Mouse (Mus musculus) limb, embryonic 10.5 days (tissue): Measurements from ENCODE around the gene Oas3. TPM values are rescaled to one million over a fixed set of nuclear protein-coding genes. Genes with fewer than 3 reads are reported as not detected.
"Not testable (repeated sequence)": the region's sequence is repeated elsewhere in the genome, so short reads cannot be mapped to it uniquely, and the experiment has no call there.

Source experiments
- DNase-seq: peaks from one replicate; pipeline ENCODE4 v3.0.0-alpha.2; 2017; ENCODE audit warnings: low spot score
- H3K27ac ChIP-seq: fragments of 300-500 bp; sonication (generic); 2 replicates; pipeline ENCODE4 v1.5.1; 2016; ENCODE audit warnings: mild to moderate bottlenecking
- H3K27me3 ChIP-seq: fragments of 300-500 bp; sonication (generic); 2 replicates; pipeline ENCODE4 v1.6.1; 2016; ENCODE audit warnings: low read depth, mild to moderate bottlenecking; ENCODE audit not compliant: poor library complexity, severe bottlenecking
- H3K36me3 ChIP-seq: fragments of 300-500 bp; sonication (generic); 2 replicates; pipeline ENCODE4 v1.6.1; 2016; ENCODE audit warnings: mild to moderate bottlenecking, moderate library complexity
- H3K4me1 ChIP-seq: fragments of 300-500 bp; sonication (generic); 2 replicates; pipeline ENCODE4 v1.6.1; 2016
- H3K4me3 ChIP-seq: fragments of 300-500 bp; sonication (generic); 2 replicates; pipeline ENCODE4 v1.5.1; 2016; ENCODE audit warnings: mild to moderate bottlenecking, moderate library complexity
- H3K9me3 ChIP-seq: fragments of 300-500 bp; sonication (generic); replicated peaks from 2 replicates; pipeline ENCODE4 v1.6.1; 2016; ENCODE audit warnings: mild to moderate bottlenecking
- WGBS: fragments of 180-500 bp; shearing (Covaris S2); methylation state at CpG from one replicate; pipeline ENCODE4 v1.1.7; 2016; 5-methylcytosine and 5-hydroxymethylcytosine counted together
- polyA plus RNA-seq: library from polyadenylated mRNA; unstranded; fragments of >200 nt; fragmentation: Nextera tagmentation; extraction: Ambion mirVana; gene quantifications from 2 replicates; pipeline ENCODE4 v1.2.1, GENCODE M21; 2016

The Oas3 gene
- 0.14 TPM in 1 of 2 replicates, not detected in the other for polyA plus RNA-seq

DNA sequence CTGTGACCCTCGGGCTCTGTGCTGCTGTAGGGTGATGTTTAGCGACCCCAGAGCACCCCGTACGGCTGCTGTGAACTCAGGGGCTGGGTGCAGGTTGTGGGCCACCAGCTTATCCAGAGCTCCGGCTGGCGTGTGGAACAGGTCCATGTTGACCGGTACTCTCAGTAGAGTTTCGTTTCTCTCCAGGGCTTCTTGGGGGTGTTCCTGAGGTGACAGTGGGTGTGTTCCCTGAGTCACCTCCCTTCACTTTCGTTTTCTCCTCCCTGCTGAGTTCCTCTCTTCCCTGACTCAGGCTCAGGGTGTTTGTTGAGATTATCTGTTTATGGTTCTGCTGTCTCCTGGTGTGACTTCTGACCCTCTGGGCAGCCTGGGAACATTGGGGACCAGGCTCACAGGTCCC lies at the start of gene Oas3:
Gene Oas3 (minus strand): TSS at position 184 of the 400 bp plus-strand sequence.
- H3K36me3 ChIP-seq: no peaks in the 10 kb centered on the region
- no peaks in the 10 kb centered on the region for H3K9me3 ChIP-seq
- H3K27me3 ChIP-seq: no peaks in the 10 kb centered on the region
- no peak for DNase-seq
- H3K27ac ChIP-seq: no peak within 1 kb of the TSS
- 81% methylated on average over 9 of the region's 9 CpGs for WGBS
- H3K4me1 ChIP-seq: peaks cover 16% of the 10 kb centered on the region; the same call in 1 of the 2 replicates
- H3K4me3 ChIP-seq: no peak within 1 kb of the TSS

DNA sequence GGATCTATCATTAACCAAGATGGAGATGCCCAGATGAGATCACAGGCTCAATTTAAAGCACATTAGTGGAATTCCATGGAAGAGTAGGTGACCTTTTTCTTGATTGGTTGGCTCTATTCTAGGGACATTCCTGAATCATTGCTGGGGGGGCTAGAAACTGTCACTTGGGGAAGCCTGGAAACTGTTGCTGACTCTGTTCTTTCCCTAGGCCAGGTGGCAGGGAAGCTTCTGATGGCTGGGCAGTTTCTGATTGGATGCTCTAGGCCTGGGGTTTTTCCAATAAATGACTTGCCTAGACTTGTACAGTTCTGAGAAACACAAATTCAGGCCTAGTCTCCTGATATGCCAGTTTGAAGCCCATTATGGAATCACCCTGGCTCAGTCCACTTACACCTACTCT lies 41.5 kb upstream of the Oas3 start:
- DNase-seq: no peak
- H3K36me3 ChIP-seq: no peaks in the 10 kb centered on the region
- H3K27ac ChIP-seq: no peak overlapping the region
- no peaks in the 10 kb centered on the region for H3K4me1 ChIP-seq
- no peaks in the 10 kb centered on the region for H3K9me3 ChIP-seq
- no peak overlapping the region for H3K4me3 ChIP-seq
- no peaks in the 10 kb centered on the region for H3K27me3 ChIP-seq

DNA sequence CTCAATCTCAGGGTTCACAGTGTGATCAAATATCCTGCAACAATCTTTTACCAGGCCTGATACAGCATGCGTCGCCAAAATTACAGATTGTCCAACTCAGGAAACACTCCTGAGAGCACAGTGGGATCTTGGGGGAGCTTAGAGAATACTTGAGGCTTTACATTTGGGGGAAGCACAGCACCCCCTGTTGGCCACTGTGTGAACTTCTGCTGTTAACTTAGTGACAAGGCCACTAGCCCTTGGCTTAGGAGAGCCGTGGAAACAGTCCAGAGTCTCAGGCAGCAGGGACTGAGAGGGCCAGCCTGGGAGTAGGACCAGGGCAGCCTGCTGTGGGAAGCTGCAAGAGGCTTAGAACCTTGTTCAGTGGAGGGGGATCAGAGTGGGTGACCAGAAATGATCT lies 38.5 kb upstream of the Oas3 start:
- 71% methylated on average over 3 of the region's 3 CpGs for WGBS
- no peaks in the 10 kb centered on the region for H3K36me3 ChIP-seq
- H3K27ac ChIP-seq: no peak overlapping the region
- H3K9me3 ChIP-seq: no peaks in the 10 kb centered on the region
- DNase-seq: peak; percentile 47
- H3K27me3 ChIP-seq: no peaks in the 10 kb centered on the region
- no peak overlapping the region for H3K4me3 ChIP-seq
- peaks cover 16% of the 10 kb centered on the region for H3K4me1 ChIP-seq

DNA sequence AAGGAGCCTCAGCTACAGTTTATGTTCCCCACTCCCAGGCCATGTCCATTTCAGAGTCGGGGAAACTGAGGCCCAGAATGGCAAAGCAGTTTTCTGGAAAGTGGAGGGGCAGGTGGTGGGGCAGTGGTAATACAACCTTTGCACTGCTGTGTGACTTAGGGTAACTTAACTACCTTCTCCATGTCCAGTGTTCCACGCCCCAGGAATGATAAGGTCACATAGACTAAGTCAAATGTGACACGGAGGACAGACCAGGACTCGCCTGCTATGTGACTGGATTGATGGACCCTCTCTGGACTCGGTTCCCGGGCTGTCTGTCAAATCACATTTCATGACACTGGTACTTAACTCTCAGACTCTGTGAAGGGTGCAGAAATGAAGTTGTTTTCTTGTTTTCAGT lies 35.6 kb upstream of the Oas3 start:
- no peak for DNase-seq
- Histone ChIP-seq H3K4me3 (peak overlapping the region; percentile 39; the same call in 1 of the 2 replicates), H3K4me1 (peaks cover 16% of the 10 kb centered on the region), H3K27me3 (no peaks in the 10 kb centered on the region), H3K27ac (peak overlapping the region; percentile 77; the same call in 1 of the 2 replicates), H3K9me3 (no peaks in the 10 kb centered on the region), H3K36me3 (no peaks in the 10 kb centered on the region)
- WGBS: 86% methylated on average over 6 of the region's 6 CpGs

DNA sequence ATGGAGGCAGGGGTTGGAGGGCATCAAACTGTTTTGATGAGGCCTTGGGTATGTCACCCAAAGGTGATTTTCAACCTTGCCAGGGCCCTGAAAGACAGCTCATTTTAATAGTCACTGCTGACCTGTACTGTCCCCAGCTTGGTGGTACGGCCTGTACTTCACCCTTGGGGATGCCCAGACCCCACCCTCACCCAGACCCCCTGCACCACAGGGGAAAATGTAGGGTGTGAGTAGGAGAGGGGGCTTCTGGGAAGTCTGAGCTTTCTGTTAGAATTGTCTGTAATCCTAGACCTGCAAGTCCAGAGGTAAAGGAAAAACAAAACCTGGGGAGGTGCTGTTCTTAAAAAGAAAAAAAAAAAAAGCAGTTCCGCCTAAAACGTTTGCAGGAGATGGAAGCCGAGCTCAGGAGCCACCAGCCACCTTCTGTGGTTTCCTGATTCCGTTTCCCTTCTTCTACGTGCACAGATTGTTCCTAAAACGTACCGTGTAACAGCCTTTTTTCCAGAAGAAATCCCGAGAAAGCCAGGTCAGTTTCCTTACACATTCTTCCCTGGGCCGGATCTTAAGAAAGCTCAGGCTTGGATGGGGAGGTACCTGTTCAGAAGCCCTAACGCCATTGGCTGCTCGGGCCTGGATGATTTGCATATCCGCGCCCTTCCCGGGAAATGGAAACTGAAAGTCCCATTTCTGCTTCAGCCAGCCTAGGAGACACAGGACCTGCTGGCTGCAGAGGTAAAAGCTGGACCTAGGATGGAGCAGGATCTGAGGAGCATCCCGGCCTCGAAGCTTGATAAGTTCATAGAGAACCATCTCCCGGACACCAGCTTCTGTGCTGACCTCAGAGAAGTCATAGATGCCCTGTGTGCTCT lies 34.7 kb upstream of the Oas3 start, which contains the start of gene Oas1c:
Gene Oas1c (minus strand): TSS at position 564 of the 869 bp plus-strand sequence.
- H3K9me3 ChIP-seq: no peaks in the 10 kb centered on the region
- H3K36me3 ChIP-seq: no peaks in the 10 kb centered on the region
- H3K4me3 ChIP-seq: peak within 1 kb of the TSS; percentile 39
- no peaks in the 10 kb centered on the region for H3K27me3 ChIP-seq
- 9% methylated on average over 18 of the region's 18 CpGs for WGBS
- peaks cover 16% of the 10 kb centered on the region for H3K4me1 ChIP-seq
- peak within 1 kb of the TSS; percentile 77 for H3K27ac ChIP-seq
- peak; percentile 75 for DNase-seq

DNA sequence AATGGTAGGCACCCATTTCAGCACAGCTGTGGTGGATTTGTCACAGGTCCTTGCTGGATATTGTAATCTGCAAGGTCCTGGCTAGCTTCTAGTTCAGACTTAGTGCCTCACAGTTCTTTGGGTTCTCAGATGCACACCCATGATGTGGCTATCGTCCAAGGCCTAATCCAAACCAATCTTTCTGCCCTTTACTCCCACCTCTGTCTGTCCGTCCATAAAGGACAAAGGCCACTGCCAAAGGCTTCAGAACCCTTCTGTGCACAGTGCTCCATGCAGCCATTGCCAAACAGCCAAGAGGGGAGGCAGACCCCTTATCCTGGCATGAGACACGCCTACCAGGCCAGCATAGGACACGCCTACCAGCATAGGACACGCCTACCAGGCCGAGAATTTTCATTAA lies 31.7 kb upstream of the Oas3 start:
- WGBS: 45% methylated on average over 6 of the region's 6 CpGs
- Histone ChIP-seq H3K4me1 (peaks cover 16% of the 10 kb centered on the region), H3K36me3 (no peaks in the 10 kb centered on the region), H3K27me3 (no peaks in the 10 kb centered on the region), H3K27ac (no peak overlapping the region), H3K4me3 (no peak overlapping the region), H3K9me3 (no peaks in the 10 kb centered on the region)
- no peak for DNase-seq

DNA sequence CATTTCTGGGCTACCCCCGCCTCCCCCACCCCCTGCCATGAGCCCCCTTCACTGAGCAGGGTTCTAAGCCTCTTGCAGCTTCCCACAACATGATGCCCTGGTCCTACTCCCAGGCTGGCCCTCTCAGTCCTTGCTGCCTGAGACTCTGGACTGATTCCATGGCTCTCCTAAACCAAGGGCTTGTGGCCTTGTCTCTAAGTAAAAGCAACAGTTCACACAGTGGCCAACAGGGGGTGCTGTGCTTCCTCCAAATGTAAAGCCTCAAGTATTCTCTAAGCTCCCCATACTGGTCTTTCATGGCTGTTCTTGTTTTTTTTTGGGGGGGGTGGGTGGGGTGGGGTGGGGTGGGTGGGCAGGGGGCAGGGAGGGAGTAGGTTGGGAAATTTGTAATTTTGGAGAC lies 29.0 kb upstream of the Oas3 start:
- H3K27ac ChIP-seq: no peak overlapping the region
- H3K4me3 ChIP-seq: no peak overlapping the region
- H3K27me3 ChIP-seq: no peaks in the 10 kb centered on the region
- H3K9me3 ChIP-seq: no peaks in the 10 kb centered on the region
- peak; percentile 71 for DNase-seq
- no peaks in the 10 kb centered on the region for H3K36me3 ChIP-seq
- peaks cover 4% of the 10 kb centered on the region for H3K4me1 ChIP-seq
- WGBS: 79% methylated on average over 1 of the region's 1 CpGs

DNA sequence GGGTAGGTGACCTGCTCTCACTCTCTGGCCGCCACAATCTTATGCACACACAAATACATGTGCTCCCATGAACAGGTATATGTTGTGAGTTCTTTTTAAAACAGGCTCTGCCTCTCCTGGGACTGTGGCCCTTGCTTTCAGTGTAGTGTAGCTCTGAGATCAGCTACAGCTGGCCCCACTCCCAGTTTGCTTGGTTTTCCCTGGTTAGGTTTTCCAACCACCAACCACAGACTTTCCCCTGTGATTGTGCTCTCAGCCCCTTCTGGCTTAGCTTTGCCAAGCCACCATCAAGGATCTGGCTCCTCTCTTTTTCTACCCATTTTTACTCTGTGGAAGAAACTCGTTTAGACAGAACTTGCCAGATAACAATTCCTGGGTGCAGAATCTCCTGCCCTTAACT lies 26.1 kb upstream of the Oas3 start:
- H3K9me3 ChIP-seq: no peaks in the 10 kb centered on the region
- H3K27me3 ChIP-seq: no peaks in the 10 kb centered on the region
- 79% methylated on average over 2 of the region's 2 CpGs for WGBS
- DNase-seq: no peak
- no peaks in the 10 kb centered on the region for H3K4me1 ChIP-seq
- no peak overlapping the region for H3K4me3 ChIP-seq
- H3K27ac ChIP-seq: no peak overlapping the region
- H3K36me3 ChIP-seq: no peaks in the 10 kb centered on the region

DNA sequence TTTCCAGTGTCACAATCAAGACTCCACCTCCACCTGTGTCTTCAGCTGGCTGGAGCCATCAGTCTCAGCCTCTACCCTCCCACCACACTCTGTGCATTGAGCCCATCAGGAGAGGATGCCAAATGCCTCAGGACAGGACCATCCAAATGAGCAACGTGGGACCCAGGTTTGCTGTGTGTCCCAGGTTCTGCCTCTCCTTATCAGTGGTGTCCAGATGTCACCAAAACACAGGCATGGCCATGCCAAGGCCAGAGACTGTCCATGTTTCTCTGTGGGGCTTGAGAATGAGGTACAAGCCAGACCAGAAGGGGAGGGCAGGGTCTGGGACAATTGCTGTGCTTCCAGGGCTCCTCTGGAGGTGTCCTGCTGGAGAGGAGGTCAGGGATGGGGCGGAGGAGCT lies 21.5 kb upstream of the Oas3 start:
- not testable (repeated sequence) for DNase-seq, H3K27ac ChIP-seq, H3K27me3 ChIP-seq, H3K36me3 ChIP-seq, H3K4me3 ChIP-seq, H3K9me3 ChIP-seq, H3K4me1 ChIP-seq
- 52% methylated on average over 2 of the region's 2 CpGs for WGBS

DNA sequence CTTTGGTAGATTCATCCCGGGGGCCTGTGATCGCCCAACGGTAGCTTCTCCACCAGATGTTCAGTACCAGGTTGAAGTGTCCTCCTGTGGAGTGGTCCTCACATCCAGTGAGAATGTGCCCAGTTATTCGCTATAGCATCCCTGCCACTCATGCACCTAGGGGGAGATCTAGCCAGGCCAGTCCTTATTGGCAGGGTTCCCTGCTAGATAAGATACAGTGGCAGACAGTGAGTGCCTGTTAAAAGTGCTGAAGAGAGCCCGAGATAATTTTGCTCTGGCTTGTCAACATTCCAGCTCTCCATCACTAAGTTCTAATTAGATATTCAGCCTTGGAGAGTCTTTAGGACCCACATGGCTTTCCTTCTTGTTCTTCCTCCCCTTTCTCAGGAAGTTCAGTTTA lies 20.7 kb upstream of the Oas3 start:
- 83% methylated on average over 5 of the region's 5 CpGs for whole genome bisulfite sequencing
- H3K27ac ChIP-seq, H3K9me3 ChIP-seq, H3K4me1 ChIP-seq, H3K27me3 ChIP-seq, DNase-seq, H3K36me3 ChIP-seq, H3K4me3 ChIP-seq: not testable (repeated sequence)

DNA sequence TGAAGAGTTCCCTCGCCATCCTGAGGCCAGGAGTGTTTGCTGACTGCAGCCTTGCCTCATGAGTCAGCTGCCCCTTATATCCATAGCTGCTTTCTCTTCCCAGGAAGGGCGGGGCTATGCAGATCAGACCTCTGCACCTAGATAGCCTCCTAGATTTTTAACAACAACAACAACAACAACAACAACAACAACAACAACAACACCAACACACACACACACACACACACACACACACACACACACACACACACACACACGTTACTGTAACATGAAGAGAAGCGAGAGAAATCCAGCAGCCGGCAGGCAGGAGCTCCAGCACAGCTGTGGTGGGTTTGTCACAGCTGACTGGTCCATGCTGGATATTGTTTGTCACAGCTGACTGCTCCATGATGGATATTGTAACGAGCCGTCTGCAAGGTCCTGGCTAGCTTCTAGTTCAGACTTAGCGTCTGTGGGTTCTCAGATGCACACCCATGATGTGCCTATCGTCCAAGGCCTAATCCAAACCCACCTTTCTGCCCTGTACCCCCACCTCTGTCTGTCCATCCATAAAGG lies 18.1 kb upstream of the Oas3 start, which contains the start of gene Oas1e:
Gene Oas1e (minus strand): TSS at position 51 of the 555 bp plus-strand sequence.
- DNase-seq, H3K36me3 ChIP-seq, H3K4me1 ChIP-seq, H3K27ac ChIP-seq, H3K27me3 ChIP-seq, H3K9me3 ChIP-seq, H3K4me3 ChIP-seq: not testable (repeated sequence)
- 77% methylated on average over 9 of the region's 9 CpGs for WGBS

DNA sequence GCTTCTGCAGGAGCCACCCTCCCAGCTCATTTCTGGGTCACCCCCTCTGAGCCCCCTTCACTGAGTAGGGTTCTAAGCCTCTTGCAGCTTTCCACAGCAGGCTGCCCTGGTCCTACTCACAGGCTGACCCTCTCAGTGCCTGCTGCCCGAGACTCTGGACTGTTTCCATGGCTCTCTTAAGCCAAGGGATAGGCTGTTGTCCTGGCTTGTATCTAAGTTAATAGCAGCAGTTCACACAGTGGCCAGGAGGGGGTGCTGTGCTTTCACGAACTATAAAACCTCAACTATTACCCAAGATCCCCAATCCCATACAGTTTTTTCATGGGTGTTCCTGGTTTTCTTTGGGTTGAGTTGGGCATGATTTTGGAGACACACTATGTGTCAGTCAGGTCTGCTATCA lies 15.6 kb upstream of the Oas3 start:
- Histone ChIP-seq H3K9me3 (no peaks in the 10 kb centered on the region), H3K4me1 (no peaks in the 10 kb centered on the region; the same call in 1 of the 2 replicates), H3K36me3 (no peaks in the 10 kb centered on the region), H3K27ac (no peak overlapping the region), H3K27me3 (no peaks in the 10 kb centered on the region), H3K4me3 (no peak overlapping the region)
- DNase-seq: peak; percentile 64
- 33% methylated on average over 2 of the region's 2 CpGs for WGBS

DNA sequence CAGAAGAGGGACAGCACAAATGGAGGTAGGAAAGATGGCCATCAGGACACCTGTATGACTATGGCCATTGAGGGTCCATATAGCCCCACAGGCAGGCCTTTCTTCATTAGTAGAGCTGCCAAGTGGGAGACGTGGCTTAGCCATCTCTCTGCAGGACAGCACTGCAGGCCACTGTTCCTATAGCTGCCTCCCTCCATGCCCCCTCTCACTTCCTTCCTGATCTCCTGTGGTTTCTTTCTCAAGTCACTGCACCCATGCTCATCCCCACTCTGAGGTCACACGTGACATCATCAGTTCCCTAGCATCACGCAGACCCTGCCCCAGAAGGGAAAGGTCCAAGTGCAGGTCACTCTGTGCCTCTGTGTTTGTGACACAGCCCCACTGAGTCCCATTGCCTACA lies 9.6 kb upstream of the Oas3 start:
- Histone ChIP-seq H3K9me3 (no peaks in the 10 kb centered on the region), H3K4me1 (no peaks in the 10 kb centered on the region; the same call in 1 of the 2 replicates), H3K4me3 (no peak overlapping the region), H3K36me3 (no peaks in the 10 kb centered on the region), H3K27ac (no peak overlapping the region), H3K27me3 (no peaks in the 10 kb centered on the region)
- WGBS: 75% methylated on average over 3 of the region's 3 CpGs
- no peak for DNase-seq
